In genomic region chr14:105817481-105817880, GRCm38 (mm10) we compare ENCODE assay signal across 14 mouse cellular contexts.
"Had no signal": no experiment of that assay in that cellular context is flagged by ENCODE, and none has a peak within 500 bp of the region (broad histone marks: within the 10 kb centered on the region; RNA-seq: fewer than 3 reads in every experiment).

No protein-coding gene starts in this region.

- H3K36me3 ChIP-seq: limb, embryonic 15.5 days; liver, embryonic 12.5 days; midbrain, embryonic 12.5 days; neural tube, embryonic 15.5 days had no signal

- H3K4me2 ChIP-seq: limb, embryonic 15.5 days; liver, embryonic 12.5 days; lung, embryonic 14.5 days; midbrain, embryonic 12.5 days; neural tube, embryonic 15.5 days had no signal

- H3K4me3 ChIP-seq: limb, embryonic 15.5 days; liver, embryonic 12.5 days; midbrain, embryonic 12.5 days; neural tube, embryonic 15.5 days had no signal

- H3K9me3 ChIP-seq: limb, embryonic 15.5 days; liver, embryonic 12.5 days; midbrain, embryonic 12.5 days; neural tube, embryonic 15.5 days had no signal

- ATAC-seq: liver, embryonic 12.5 days had no signal

- H3K4me1 ChIP-seq: liver, embryonic 12.5 days had no signal

- H3K27ac ChIP-seq: limb, embryonic 15.5 days; liver, embryonic 12.5 days; midbrain, embryonic 12.5 days; neural tube, embryonic 15.5 days; stomach, postnatal 0 days had no signal

- DNase-seq: kidney, adult 2 months; kidney, postnatal 25 days; layer of hippocampus, adult 9-11 months; layer of hippocampus, postnatal 36 days; lung, embryonic 14.5 days; lung, postnatal 10 days; lung, postnatal 4 days; right cerebral cortex, adult 18-20 months; thymus, postnatal 14 days had no signal

- H3K27me3 ChIP-seq: limb, embryonic 15.5 days; midbrain, embryonic 12.5 days; neural tube, embryonic 15.5 days had no signal

- H3K9ac ChIP-seq: limb, embryonic 15.5 days; liver, embryonic 12.5 days; lung, embryonic 14.5 days; midbrain, embryonic 12.5 days; neural tube, embryonic 15.5 days had no signal
